Mouse (Mus musculus): ENCODE measurements around the gene Parp4.

- TF ChIP-seq CTCF (IDR thresholded peaks at IDR 0.05; ENCODE audit: low read depth, low read length) (no peak), GATA2 (IDR thresholded peaks at IDR 0.05; ENCODE audit: borderline replicate concordance, low read depth, low read length) (no peak), TAL1 (conservative IDR thresholded peaks at IDR 0.05; ENCODE audit: low read depth, low read length) (no peak), GATA1 (IDR thresholded peaks at IDR 0.05; ENCODE audit: borderline replicate concordance, low read length) (no peak), POLR2AphosphoS5 (IDR thresholded peaks at IDR 0.05; ENCODE audit: insufficient replicate concordance, low read depth, low read length) (no peak)
Measured at GRCm38 (mm10) chr14:56649448-56649847, 74.0 kb downstream of the Parp4 start.

Data from G1E (cell line).